Mouse (Mus musculus): Measurements from ENCODE around the gene Cables2.

DNA sequence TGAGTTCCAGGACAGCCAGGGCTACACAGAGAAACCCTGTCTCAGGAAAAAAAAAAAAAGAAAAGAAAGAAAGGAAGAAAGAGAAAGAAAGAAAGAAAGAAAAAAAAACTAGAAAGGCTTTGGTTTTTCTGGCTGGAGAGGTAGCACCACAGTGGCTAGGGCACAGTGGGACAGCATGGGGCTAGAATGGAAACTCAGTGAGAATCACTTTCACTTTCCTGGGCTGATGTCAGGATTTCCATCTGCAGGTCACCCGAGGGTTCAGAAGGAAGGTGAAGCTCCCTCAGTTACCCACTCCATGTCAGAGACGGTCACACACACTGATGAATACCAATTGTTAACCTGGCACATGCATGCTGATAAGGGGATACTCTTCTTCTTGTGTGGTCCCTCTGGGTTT is 34.4 kb upstream of the Cables2 start:
- TF ChIP-seq CTCF (IDR thresholded peaks at IDR 0.05; ENCODE audit: low read depth, low read length) (no peak), POLR2A (IDR thresholded peaks at IDR 0.05; ENCODE audit: borderline replicate concordance, low read depth, low read length) (no peak)
